ENCODE assay signal across 27 mouse cellular contexts in genomic region chr7:74398326-74398725, GRCm38 (mm10).
DNase-seq lines count a peak whose midpoint lies in the region; ATAC-seq lines count a peak whose summit lies in the region.
"Had no signal": no experiment of that assay in that cellular context is flagged by ENCODE, and none has a peak within 500 bp of the region (broad histone marks: within the 10 kb centered on the region; RNA-seq: fewer than 3 reads in every experiment).

No protein-coding gene starts in this region.

- H3K4me3 ChIP-seq in heart, embryonic 10.5 days: no peak overlapping the region
- H3K4me3 ChIP-seq: forebrain, embryonic 13.5 days; heart, embryonic 12.5 days; kidney, embryonic 15.5 days; midbrain, embryonic 13.5 days; stomach, embryonic 15.5 days had no signal

- peaks cover 15% of the 10 kb centered on the region; the same call in 1 of the 2 replicates for H3K4me1 ChIP-seq in heart, embryonic 10.5 days
- H3K4me1 ChIP-seq: forebrain, embryonic 13.5 days; heart, embryonic 12.5 days; stomach, embryonic 15.5 days had no signal

- WGBS in heart, embryonic 10.5 days: 71% methylated on average over 2 of the region's 2 CpGs

- no peak for ATAC-seq in activated CD4-positive, CD25-positive, alpha-beta regulatory T cell, adult 4 months
- no peak for ATAC-seq in granulocyte monocyte progenitor cell, adult 5-6 weeks (replicated peaks; ENCODE audit: poor library complexity, severe bottlenecking)
- ATAC-seq: CD4-positive, CD25-positive, alpha-beta regulatory T cell, adult 4 months; forebrain, embryonic 13.5 days; intestine, postnatal 0 days; midbrain, embryonic 13.5 days had no signal

- H3K36me3 ChIP-seq in heart, embryonic 10.5 days: no peaks in the 10 kb centered on the region
- H3K36me3 ChIP-seq: heart, embryonic 12.5 days; kidney, embryonic 15.5 days; midbrain, embryonic 13.5 days; stomach, embryonic 15.5 days had no signal

- intact Hi-C loops in left cerebral cortex, postnatal 14 days (cut with DNase I): no loop called here

- H3K27me3 ChIP-seq in heart, embryonic 10.5 days (ENCODE audit: insufficient read depth, poor library complexity, severe bottlenecking): no peaks in the 10 kb centered on the region
- H3K27me3 ChIP-seq: forebrain, embryonic 13.5 days; heart, embryonic 12.5 days; kidney, embryonic 15.5 days; midbrain, embryonic 13.5 days; stomach, embryonic 15.5 days had no signal

- H3K27ac ChIP-seq in heart, embryonic 10.5 days: 0 out of 2 replicates have a peak overlapping the region, but pooled peaks have one; percentile 6
- H3K27ac ChIP-seq: forebrain, embryonic 13.5 days; hindbrain, embryonic 14.5 days; liver, embryonic 14.5 days; macrophage; midbrain, embryonic 13.5 days; stomach, embryonic 15.5 days had no signal

- no peaks in the 10 kb centered on the region for H3K9me3 ChIP-seq in heart, embryonic 10.5 days
- H3K9me3 ChIP-seq: forebrain, embryonic 13.5 days; heart, embryonic 12.5 days; kidney, embryonic 15.5 days; midbrain, embryonic 13.5 days; stomach, embryonic 15.5 days had no signal

- DNase-seq in heart, embryonic 10.5 days (ENCODE audit: low spot score): no peak
- DNase-seq in heart, postnatal 4 days: no peak
- peak; percentile 66 for DNase-seq in cerebellum, adult 11-12 months
- DNase-seq in cerebellum, adult 9-11 months: peak; percentile 73
- no peak for DNase-seq in left cerebral cortex, postnatal 14 days (ENCODE audit: low spot score in 2 of 2)
- DNase-seq: adrenal gland, adult 2 months; adrenal gland, postnatal 36 days; gastrocnemius, postnatal 10 days; kidney, postnatal 4 days; layer of hippocampus, postnatal 36 days; liver; lung, adult 2 months; lung, postnatal 10 days; right cerebral cortex, postnatal 25 days; thymus, postnatal 14 days had no signal

Comparison
In these comparisons a context has a peak if more than half of its experiments do, and no peak if none do; other contexts are left out.
1. DNase-seq: peak in cerebellum, adult 11-12 months (single experiment) and cerebellum, adult 9-11 months (single experiment); none in heart, embryonic 10.5 days (single experiment), heart, postnatal 4 days (single experiment) and left cerebral cortex, postnatal 14 days (0 of 2).